Mouse (Mus musculus): ENCODE results near the gene Apex2.

The Apex2 gene

GRCm38 (mm10) chrX:150589696-150590095 is at the start of gene Apex2:
Apex2 (minus strand) TSS chrX:150589868.
- no peak for DNase-seq (ENCODE audit: low read depth, low spot score)

GRCm38 (mm10) chrX:150636421-150636820 is 46.8 kb upstream of the Apex2 start:
- DNase-seq (ENCODE audit: low read depth, low spot score) = no peak

GRCm38 (mm10) chrX:150598882-150599281 is 9.2 kb upstream of the Apex2 start:
- no peak for DNase-seq (ENCODE audit: low read depth, low spot score)

DNA sequence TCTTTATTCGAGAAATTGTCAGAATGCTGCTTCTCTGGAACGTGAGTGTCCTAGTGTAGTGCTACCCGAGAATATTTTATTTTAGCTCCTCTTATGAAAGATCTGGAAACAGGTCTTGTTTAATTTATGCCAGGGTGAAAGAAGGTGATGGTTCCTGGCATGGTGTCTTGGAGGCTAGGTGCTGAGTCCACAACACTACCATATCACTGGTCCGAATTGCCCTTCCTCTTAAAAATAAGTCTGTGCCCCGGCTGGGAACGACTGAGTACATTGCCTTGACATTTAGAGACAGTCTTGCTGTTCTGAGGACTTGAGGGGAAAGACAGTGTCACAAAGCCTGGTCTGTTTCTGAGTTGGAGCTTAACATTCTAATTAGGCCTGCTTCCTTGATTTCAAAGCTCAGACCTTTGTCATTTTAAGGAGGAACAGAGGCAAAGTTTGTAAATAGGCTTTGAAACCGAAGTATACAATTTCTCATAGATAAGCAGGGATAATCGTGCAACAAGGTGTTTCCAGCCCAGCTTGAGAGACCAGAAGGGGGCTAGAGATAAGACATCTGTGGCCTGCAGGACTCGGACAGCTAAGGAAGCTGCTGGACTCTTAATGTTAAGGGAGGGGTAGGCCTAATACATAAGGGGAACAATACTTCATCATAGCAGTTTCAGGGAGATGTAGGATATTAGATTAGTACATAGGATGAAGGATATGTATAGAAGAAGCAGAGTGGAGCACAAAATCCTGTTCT is 5.5 kb upstream of the Apex2 start:
- DNase-seq (ENCODE audit: low read depth, low spot score) = no peak

DNA sequence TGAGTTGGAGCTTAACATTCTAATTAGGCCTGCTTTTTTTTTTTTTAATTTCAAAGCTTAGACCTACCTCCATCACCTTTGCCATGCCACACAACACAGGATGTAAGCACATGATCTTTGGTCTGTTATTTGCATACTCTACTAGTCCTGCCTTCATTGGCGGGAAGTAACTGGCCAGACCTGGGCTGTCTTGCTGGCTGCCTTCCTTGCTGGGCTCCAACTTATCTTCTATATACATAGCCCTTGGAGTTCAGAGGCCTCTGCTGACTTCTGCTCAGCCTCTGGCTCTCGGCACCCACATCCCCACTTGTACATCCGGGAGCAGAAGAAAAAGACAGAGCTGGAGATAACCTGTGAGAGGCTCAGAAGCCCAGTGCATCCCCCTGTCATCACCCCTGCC is 4.5 kb upstream of the Apex2 start:
- no peak for DNase-seq (ENCODE audit: low read depth, low spot score)

DNA sequence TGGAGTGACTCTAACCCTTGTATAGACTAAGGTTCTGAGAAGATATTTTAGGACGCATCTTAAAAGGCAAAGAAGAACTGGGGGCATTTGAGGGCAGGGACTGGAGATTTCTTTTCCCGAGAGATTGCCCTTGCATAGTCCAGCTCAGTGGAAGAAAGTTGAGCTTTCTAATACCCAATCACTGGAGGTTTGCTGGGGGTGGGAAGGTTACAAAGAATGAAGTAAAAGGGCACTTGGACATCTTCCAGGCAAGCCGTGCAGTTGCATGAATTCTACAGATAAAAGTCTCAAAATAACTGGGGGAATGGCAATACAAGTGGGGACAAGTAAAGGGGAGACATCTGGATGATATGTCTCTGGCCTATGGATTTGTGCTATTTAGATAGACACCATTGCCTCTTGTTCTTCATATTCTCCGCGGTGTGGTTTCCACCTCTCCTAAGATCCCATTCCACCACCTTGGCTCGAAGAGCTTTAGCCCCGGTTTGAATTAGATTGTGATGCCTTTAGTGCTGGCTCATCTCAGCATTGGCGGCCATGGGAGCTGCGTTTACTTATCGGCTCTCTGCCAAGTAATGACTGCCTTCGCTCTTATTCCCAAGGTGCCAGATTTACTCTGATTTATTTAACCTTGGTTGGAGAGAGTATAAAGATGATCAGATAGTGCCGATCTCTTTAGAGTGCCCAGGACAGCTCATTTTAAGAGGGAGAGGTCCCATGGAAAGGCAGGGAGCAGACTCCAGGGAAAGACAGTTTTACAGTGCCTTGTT is 3.8 kb upstream of the Apex2 start:
- no peak for DNase-seq (ENCODE audit: low read depth, low spot score)

GRCm38 (mm10) chrX:150588023-150588764 is 1.5 kb downstream of the Apex2 start, which contains the start of gene Pfkfb1:
Pfkfb1 (plus strand) TSS chrX:150588229.
- DNase-seq (ENCODE audit: low read depth, low spot score) = peak; percentile 83

- no peak for DNase-seq (ENCODE audit: low read depth, low spot score)
Observed at GRCm38 (mm10) chrX:150585116-150585515, 4.6 kb downstream of the Apex2 start.

DNA sequence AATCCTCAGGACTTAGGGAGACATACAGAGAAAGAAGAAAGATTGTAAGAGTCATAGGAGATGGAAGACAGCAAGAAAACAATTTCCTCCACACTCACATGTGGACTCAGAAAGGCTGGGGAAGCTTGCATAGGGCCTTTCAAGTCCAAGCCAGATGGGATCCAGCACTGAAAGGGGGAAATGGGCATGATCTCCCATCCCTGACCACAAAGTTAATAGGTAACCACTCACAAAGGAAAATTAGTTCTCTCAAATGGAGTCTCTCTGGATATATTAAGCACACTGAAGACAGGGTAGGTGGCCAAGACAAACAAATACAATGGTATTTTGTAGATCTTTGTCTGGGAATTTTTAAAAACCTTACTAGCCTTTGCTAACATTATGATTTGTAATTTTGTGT is 7.7 kb downstream of the Apex2 start:
- DNase-seq (ENCODE audit: low read depth, low spot score) = no peak

GRCm38 (mm10) chrX:150564644-150565357 is 24.9 kb downstream of the Apex2 start:
- no peak for DNase-seq (ENCODE audit: low read depth, low spot score)

- no peak for DNase-seq (ENCODE audit: low read depth, low spot score)
Observed at GRCm38 (mm10) chrX:150554032-150554431, 35.6 kb downstream of the Apex2 start.

DNA sequence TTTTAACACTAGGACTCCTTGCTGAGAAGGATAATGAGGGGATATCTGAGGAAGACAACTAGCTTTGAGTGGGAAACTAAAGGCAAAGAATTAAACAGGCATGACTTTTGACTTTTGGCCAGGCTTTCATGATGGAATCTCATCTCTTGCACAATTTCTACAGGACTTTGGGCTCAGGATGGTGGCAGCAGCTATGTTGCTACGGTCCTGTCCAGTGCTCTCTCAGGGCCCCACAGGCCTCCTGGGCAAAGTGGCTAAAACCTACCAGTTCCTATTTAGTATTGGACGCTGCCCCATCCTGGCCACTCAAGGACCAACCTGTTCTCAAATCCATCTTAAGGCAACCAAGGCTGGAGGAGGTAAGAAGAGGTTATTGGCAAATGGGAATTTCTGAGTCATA is 37.7 kb downstream of the Apex2 start:
- DNase-seq (ENCODE audit: low read depth, low spot score) = no peak

- no peak for DNase-seq (ENCODE audit: low read depth, low spot score)
Observed at GRCm38 (mm10) chrX:150549639-150550038, 40.0 kb downstream of the Apex2 start.

DNA sequence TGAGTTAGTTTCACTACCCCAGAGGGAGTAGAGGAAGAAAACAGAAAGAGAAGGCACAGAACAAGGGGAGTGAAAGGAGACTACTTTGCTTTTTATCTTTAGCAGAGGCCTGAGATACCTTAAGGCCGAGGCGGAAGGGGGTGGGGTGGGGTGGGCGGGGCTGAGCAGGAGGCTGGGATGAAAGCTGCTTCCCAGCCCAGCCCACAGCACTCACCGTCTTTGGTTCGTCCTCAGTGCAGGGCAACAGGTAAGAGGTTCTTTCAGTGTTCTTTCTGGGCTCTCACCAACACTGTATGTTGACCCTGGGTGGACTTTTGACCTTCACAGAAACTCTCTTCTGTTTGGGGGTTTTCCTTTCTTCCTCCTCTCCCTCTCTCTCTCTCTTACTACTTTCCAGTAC is 42.4 kb downstream of the Apex2 start, which contains the start of gene Alas2:
TSS of gene Alas2 (plus strand) at position 137 of the 400 bp plus-strand sequence.
- no peak for DNase-seq (ENCODE audit: low read depth, low spot score)

DNA sequence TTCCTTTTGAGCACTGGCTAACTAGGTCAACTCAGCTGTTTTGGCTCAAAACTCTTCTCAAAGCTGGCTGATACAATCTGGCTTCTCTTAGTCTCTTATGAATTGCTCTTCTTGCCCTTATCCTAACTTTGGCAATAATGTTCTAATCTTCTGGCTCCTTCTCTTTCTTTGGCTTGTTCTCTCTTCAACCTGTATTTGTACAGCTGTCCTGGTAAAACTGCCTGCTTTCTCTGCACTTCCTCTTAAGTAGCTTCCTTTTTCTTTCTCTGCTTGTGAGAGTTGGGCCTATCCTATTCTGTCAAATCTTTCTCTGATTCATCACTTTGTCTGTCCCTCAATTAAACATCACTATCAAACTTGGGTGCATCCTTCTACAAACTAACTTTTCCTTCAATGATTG is 48.0 kb downstream of the Apex2 start:
- no peak for DNase-seq (ENCODE audit: low read depth, low spot score)

DNA sequence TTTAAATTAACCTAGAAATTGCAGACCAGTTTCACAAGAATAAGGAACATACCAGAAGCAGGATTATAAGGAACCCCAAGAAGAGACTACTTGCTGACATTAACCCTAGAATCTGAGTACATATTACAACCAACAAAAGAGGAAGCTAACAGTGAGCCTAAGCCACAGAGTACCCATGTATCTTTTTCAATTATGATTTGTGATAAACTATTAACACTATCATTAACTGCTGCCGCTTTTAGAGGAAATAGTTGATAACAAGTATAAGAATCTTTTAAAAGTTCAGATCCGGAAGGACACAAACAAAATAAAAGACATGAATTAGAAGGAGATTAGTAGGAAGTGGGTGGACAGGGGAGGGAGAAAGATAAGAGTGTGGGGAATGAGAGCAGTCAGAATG is 49.6 kb downstream of the Apex2 start:
- DNase-seq (ENCODE audit: low read depth, low spot score) = peak; percentile 5

GRCm38 (mm10) chrX:150516477-150516876 is 73.2 kb downstream of the Apex2 start:
- DNase-seq (ENCODE audit: low read depth, low spot score) = no peak

GRCm38 (mm10) chrX:150516015-150516414 is 73.7 kb downstream of the Apex2 start:
- no peak for DNase-seq (ENCODE audit: low read depth, low spot score)

- DNase-seq (ENCODE audit: low read depth, low spot score) = no peak
Observed at GRCm38 (mm10) chrX:150514127-150514526, 75.5 kb downstream of the Apex2 start.

DNA sequence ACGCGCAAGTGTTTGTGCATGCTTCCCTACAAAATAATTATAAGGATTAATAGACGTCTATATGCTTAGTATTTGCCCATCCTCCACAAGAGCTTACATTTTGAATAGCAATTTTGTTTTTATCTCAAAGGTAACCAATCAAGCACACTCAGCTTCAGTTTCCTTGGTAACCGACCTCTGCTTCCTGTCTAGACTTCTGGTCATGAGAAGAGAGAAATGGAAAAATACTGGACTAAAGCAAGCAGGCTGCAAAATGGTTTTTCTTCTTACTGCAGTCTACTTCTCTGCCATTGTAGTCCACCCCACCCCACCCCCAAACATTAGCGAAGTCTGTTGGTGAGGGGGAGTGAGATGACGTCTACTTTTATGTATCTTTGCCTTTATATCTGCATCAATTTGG is 78.4 kb downstream of the Apex2 start:
- DNase-seq (ENCODE audit: low read depth, low spot score) = no peak

DNA sequence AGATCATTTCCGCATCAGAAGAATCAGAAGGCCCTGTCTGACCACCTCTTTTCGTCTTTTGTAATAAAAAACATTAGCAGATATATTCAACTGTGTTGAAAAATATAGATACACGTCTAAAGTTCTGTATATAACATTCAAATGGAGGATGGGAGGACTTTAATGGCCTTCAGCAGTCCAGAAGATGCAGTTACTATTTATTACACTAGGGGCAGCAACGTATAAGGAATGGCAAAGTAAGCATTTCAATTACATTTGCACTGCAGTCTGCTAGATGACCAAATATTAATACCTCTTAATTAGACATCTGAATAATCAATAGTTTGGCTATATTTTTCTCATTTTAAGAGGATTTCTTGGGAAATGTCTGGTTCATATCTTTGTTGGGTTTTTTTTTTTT is 79.0 kb downstream of the Apex2 start:
- DNase-seq (ENCODE audit: low read depth, low spot score) = peak; percentile 38

DNA sequence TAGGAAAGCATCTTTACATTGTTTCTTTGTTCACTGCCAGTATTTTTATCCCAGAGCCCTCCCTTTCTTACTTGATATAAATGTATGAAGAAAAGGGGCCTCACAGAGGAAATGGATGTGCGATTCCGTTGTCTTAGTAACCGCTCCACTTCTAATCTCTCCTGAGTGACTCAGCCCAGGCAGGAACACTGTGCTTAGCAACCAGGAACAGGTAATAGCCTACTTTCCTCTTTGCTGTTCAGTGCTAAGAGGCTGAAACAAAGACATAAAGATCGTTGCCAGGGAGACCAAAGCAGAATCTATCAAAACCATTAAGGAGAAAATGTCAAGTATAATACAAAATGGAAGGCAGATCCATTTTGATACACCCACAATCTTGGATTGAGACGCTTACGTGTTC is 81.0 kb downstream of the Apex2 start:
- DNase-seq (ENCODE audit: low read depth, low spot score) = no peak
